Mouse (Mus musculus): ENCODE measurements at regions not wholly inside any gene's neighbourhood (a gene's known extent, or its start where the extent isn't known, plus 50 kb on each side); places are given as distances from the start of the nearest gene placed in this dataset.
A peak's percentile ranks its signal among the peaks of the same experiment; 100 is the strongest.

DNA sequence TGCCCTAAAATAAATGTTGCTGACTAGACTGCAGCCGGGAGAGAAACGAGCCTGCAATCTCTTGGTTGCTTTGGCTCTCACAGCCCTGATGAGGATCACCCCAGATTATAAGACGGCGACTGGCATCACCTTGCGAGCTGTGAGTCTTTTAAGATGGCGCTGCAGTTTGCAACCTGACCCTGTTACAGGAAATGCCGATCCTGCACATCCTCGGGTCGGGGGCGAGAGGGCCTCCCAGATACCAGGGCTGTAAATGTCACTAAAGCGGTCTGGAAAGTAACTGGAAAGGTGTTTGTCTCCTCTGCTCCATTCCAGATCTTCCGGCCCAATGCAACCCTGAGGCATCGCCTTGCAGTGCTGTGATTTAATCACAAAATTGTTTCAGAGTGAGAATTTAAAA is 53.4 kb downstream of the Cartpt start:
- no peak for DNase-seq

GRCm38 (mm10) chr13:99842626-99843025 is 58.3 kb downstream of the Cartpt start:
- DNase-seq = peak; percentile 56

DNA sequence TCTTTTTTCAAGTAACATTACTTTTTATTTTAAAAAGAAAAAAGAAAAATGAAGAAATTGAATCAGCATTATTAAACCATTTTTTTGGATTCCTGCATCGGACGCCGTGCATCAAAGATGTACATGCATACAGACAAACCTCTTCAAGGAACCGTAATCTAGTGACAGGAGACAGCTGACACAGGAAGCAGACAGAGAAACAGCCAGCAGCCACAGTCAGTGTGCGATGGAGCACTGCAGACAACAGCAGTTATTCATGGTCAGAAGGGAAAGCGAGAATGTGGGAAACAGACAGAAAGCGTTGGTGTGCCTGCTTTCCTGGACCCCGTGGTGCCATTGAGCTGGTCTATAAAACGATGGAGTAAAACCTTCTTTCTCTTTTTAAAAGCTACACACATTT is 61.4 kb downstream of the Cartpt start:
- DNase-seq = no peak

DNA sequence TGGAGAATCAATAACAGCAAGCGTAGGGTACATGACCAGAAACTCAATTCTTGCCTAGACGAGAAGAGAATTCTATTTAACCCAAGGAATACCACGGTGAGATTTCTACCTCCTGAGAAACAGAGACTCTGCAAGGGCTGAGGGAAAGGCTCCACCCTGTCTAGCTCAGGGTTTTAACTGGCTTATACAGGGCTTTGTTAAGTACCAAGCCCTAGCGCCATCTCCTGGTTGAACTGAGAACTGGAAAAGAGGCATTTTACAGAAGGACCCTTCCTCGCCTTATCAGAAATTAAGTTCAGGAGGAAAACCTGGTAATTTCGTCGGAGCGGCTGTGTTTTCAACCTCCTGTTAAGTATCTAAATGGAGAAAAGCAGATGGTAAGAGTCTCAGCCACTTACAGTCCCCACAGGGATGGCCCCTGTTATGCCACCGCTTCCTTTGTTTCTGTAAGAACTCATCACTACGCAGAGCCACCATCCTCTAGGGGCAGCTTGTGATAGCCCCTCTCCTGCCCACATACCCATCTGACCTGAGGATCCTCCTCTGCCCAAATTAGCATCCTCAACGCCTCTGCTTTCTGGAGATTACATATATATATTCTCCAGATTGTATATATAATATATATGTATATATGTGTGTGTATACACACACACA is 63.0 kb downstream of the Cartpt start:
- DNase-seq = peak; percentile 83

DNA sequence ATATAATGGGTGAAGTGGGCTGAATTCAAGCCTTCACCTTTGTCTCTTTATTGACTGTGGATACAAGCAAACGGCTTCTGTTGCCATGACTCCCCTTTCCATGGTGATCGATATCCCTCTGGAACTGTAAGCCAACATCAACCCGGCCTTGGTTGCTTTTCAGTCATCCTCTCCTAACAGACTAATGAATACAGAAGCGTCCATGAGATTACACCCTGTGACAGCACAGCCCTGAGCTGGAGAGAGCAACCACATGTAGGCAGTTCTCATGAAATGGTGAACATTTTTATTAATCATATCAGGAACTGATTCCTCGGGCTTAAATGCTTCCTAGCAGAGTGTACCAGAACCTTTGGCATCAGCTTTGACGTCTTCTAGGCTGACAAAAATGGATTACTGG is 63.7 kb downstream of the Cartpt start:
- DNase-seq = no peak

GRCm38 (mm10) chr13:99836586-99836985 is 64.3 kb downstream of the Cartpt start:
- DNase-seq = peak; percentile 30

DNA sequence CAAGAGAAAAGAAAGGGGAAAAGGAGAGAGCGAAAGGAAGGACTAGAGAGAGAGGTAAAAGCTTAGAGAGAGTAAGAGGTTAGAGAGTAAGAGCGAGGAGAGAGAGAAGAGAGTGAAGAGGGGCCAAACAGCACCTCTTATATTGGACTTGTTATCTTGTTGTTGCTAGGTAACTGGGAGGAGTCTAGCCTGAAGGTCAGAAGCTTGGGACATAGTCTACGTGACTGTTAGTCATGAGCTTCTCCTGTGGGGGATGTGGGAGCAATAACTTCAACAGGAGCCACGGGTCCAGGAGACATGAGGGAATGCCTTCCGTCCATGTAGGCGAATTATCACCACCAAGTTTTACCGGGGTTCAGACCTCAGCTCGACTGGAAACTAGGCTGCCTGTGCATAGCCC is 65.4 kb downstream of the Cartpt start:
- no peak for DNase-seq

DNA sequence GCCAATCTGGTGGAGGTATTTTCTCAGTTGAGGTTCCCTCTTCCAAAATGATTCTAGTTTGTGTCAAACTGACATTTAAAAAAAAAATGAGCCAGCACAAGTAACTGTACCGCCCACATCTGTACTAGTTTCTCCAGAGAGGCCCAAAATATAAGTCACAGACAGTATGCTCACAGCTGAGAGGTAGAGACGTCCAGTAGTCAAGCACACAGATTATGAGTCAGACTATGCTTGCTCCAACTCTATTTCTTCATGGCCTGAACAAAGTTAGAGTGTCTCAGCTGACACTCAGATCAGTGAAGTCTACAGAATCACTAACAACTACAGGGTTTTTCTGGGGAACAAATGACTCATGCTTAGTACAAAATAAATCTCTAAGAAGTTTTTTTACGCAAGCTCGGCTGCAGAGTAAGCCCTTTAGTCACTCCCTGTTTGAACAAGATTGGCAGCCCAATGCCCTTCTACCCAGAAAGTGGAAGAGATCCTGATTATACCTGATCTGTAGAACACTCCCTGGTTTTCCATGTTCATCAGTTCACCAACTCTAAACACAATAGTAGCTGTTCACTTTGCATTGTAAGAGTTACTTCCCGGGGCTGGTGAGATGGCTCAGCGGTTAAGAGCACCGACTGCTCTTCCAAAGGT is 70.7 kb downstream of the Cartpt start:
- DNase-seq = no peak

DNA sequence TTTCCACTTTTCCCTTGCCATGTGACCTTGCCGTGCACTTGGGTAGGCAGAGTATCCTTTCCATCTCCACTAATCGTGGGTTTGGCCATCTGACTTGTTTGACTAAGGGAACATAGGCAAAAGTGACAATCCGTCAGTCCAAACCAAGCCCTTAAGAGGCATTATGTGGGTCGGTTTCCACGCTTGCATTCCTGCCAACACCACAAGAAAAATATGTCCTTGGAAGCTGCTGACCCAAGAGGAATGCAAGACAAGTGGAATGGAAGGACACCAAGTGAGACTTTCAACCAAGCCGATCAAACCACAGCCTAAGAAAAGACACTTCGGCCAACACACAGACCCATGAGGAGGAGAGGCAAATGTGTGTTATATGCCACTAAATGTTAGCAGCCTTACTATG is 73.3 kb downstream of the Cartpt start:
- DNase-seq = no peak

- DNase-seq = no peak
Observed at GRCm38 (mm10) chr13:99824625-99825024, 76.3 kb downstream of the Cartpt start.

GRCm38 (mm10) chr13:99816666-99817065 is 84.2 kb downstream of the Cartpt start:
- DNase-seq = no peak

DNA sequence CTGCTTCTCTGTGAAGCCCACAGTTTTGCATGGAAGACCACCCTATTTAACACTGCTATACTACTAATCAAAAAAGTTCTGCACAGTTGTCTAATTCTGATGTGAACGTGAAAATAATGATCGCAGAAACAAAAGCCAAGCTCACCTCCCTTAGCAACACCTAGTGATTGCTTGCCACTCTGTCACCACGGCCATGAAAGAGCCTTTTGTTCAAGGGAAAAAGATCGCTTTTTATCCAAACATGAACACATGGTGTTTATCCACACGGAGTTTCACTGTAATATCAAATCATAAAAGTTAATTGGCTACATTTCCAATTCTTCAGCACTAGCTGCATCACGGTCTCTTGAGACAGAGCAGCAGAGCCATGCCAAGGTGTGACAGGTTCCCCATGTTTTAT is 85.1 kb downstream of the Cartpt start:
- no peak for DNase-seq

GRCm38 (mm10) chr13:99814801-99815200 is 86.1 kb downstream of the Cartpt start:
- no peak for DNase-seq

GRCm38 (mm10) chr13:99814033-99814556 is 86.8 kb downstream of the Cartpt start:
- DNase-seq = no peak

DNA sequence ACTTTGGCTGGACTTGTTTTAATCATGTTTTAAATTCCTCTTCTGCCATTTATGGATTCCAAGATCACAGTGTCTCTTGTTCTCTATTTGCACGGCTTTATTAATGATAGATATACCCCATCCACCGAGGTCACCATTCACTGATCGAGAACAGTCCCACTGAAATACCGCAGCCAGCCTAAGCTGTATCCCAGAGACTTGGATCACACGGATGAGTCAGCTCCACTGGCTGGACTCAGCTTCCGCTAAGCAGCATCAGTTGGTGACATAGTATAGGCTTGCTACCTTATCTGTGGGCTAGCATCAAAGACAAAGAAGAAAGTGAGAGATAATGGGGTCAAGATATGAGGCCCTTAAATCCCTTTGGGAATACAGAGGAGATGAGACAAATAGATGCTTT is 106.4 kb downstream of the Cartpt start:
- DNase-seq = no peak

DNA sequence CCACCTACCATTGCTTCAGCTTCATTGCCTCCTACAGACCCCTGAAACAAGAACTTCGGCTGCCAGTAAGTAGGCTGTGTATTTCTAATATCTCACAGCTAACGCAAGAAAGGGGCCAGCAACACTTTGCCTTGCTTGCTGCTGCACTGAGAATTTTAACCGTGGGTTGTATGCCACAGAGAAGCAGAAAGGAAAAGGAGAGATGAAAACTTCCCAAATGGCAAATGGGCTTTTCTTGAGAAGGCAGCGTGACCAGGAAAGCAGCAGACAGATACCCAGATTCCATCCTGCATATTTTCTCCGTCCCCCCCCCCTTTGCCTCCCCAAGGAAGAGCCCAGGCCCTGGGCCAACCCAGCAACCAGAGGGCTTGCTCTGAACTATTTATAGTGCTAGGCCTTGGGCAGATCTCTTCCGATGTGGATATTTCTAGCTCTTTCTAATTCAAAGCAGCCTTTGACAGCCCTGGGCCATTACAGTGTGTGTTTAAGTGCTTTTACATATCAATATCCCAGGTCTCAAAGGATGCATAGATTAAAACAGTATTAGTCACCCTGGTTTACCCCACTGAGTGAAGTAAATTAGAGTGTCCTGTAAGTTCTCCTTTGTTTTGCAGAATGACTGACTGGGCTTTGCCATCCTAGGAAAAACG is 107.0 kb downstream of the Cartpt start:
- no peak for DNase-seq

DNA sequence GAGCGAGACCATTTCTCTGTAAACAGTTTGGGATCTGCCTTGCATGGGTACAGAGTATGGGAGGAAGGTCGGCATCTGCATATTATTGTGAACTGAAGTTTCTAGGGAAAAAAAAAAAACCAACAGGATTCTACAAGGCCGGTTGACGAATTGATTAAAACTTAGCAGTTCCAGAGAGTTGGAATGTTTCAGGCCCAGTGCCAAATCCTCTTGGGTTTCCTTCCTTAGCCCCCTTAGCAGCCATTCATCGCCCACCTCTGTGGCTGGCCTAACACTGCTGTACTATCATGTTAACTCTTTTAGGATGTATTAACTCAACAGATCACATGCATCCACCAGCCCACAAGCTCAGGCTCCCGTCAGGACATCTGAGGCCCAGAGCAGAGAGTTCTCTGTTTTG is 107.9 kb downstream of the Cartpt start:
- no peak for DNase-seq

DNA sequence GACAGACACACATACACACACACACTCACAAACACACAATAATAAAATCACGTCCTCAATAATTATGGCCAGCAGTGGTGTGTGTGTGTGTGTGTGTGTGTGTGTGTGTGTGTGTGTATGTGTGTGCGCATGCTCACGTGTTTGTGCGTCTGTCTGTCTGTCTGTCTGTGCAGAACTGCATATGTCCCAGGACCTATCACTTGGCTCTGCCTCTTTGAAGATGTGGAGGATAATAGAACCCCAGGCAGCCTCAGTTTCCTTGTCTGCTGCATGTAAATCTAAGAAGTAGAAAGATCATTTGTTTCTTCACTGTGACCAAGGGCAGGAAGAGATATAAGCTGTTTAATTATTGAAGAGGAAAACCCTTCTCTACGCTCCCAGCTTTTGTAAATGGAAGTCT is 109.9 kb downstream of the Cartpt start:
- no peak for DNase-seq

GRCm38 (mm10) chr13:99787760-99788159 is 113.1 kb downstream of the Cartpt start:
- DNase-seq = no peak

GRCm38 (mm10) chr13:99785427-99785826 is 115.5 kb downstream of the Cartpt start:
- no peak for DNase-seq

- DNase-seq = no peak
Observed at GRCm38 (mm10) chr13:99784314-99784713, 116.6 kb downstream of the Cartpt start.

- no peak for DNase-seq
Observed at GRCm38 (mm10) chr13:99782883-99783721, 117.8 kb downstream of the Cartpt start.

- no peak for DNase-seq
Observed at GRCm38 (mm10) chr13:99781616-99782015, 119.3 kb downstream of the Cartpt start.

All from heart, postnatal 4 days (tissue).